Mouse (Mus musculus) heart, postnatal 0 days (tissue): ENCODE measurements around the gene Ramp2. TPM values are rescaled to one million over a fixed set of nuclear protein-coding genes. Genes with fewer than 3 reads are reported as not detected.

ENCODE experiments used
- ATAC-seq: fragments of 200-750 bp; cut with Nextera tagmentation; 2 replicates; pipeline ENCODE4 v1.8.0; 2017; ENCODE audit warnings: low read depth, moderate number of reproducible peaks, moderate library complexity; ENCODE audit not compliant: insufficient read depth
- DNase-seq: peaks from one replicate; pipeline ENCODE4 v3.0.0-alpha.2; 2016; ENCODE audit warnings: low spot score
- H3K27ac ChIP-seq: fragments of 300-500 bp; sonication (generic); 2 replicates; pipeline ENCODE4 v1.5.1; 2014; ENCODE audit warnings: low read depth, mild to moderate bottlenecking
- H3K27me3 ChIP-seq: fragments of 300-500 bp; sonication (generic); 2 replicates; pipeline ENCODE4 v1.6.1; 2014; ENCODE audit warnings: low read length, mixed read lengths; ENCODE audit not compliant: control insufficient read depth, insufficient read depth
- H3K36me3 ChIP-seq: fragments of 300-500 bp; sonication (generic); replicated peaks from 2 replicates; pipeline ENCODE4 v1.6.1; 2014; ENCODE audit warnings: low read length, mixed read lengths; ENCODE audit not compliant: control insufficient read depth, insufficient read depth
- H3K4me1 ChIP-seq: fragments of 300-500 bp; sonication (generic); 2 replicates; pipeline ENCODE4 v1.6.1; 2014; ENCODE audit warnings: antibody characterized with exemption; ENCODE audit not compliant: control insufficient read depth, insufficient read depth
- H3K4me2 ChIP-seq: fragments of 300-500 bp; sonication (generic); 2 replicates; pipeline ENCODE4 v1.6.1; 2014; ENCODE audit warnings: low read depth, mild to moderate bottlenecking, low read length, moderate library complexity
- H3K4me3 ChIP-seq: fragments of 300-500 bp; sonication (generic); 2 replicates; pipeline ENCODE4 v1.5.1; 2014; ENCODE audit warnings: low read depth, low read length
- H3K9ac ChIP-seq: fragments of 300-500 bp; sonication (generic); replicated peaks from 2 replicates; pipeline ENCODE4 v1.6.1; 2014; ENCODE audit warnings: low read depth, low read length, mixed read lengths
- H3K9me3 ChIP-seq: fragments of 300-500 bp; sonication (generic); replicated peaks from 2 replicates; pipeline ENCODE4 v1.6.1; 2016; ENCODE audit warnings: low read length; ENCODE audit not compliant: control insufficient read depth
- CTCF ChIP-seq: IDR thresholded peaks from 2 replicates; pipeline ENCODE4 v1.5.1; 2016; ENCODE audit warnings: antibody characterized with exemption, control low read depth, low read depth
- EP300 ChIP-seq: IDR thresholded peaks from 2 replicates; pipeline ENCODE4 v1.6.1; 2016; ENCODE audit warnings: antibody characterized with exemption, low read depth
- WGBS: fragments of 180-500 bp; shearing (Covaris S2); extraction: QIAGEN DNeasy Blood & Tissue Kit; methylation state at CpG from one replicate; pipeline ENCODE4 v1.1.7; 2014; 5-methylcytosine and 5-hydroxymethylcytosine counted together
- polyA plus RNA-seq: library from polyadenylated mRNA; unstranded; fragments of >200 nt; fragmentation: Nextera tagmentation; extraction: Ambion mirVana; gene quantifications from 2 replicates; pipeline ENCODE4 v1.2.1, GENCODE M21; 2015
- total RNA-seq: library from RNA; depleted of rRNA; stranded (reverse); fragments of >200 nt; gene quantifications from 2 replicates; pipeline ENCODE4 v1.2.3, GENCODE M21; 2014; ENCODE audit warnings: low replicate concordance; rRNA removed

Ramp2 gene
- total RNA-seq: 159 and 253 TPM in 2 replicates
- polyA plus RNA-seq: 181 and 182 TPM in 2 replicates

- Histone ChIP-seq H3K36me3 (no peaks in the 10 kb centered on the region), H3K27ac (peak within 1 kb of the TSS; percentile 88), H3K9me3 (no peaks in the 10 kb centered on the region), H3K27me3 (peaks cover 23% of the 10 kb centered on the region), H3K4me3 (peak within 1 kb of the TSS; percentile 62), H3K4me2 (peak within 1 kb of the TSS; percentile 79), H3K4me1 (0 out of 2 replicates have a peak, but pooled peaks cover 8% of the 10 kb centered on the region), H3K9ac (peak within 1 kb of the TSS; percentile 70)
- under 1% methylated on average over 59 of the region's 63 CpGs for WGBS
- DNase-seq: no peak
- ATAC-seq: peak; percentile 64
- TF ChIP-seq CTCF (0 out of 2 replicates have a peak, but pooled peaks have one; percentile 0), EP300 (0 out of 2 replicates have a peak, but pooled peaks have one; percentile 17)
These were observed at the start of gene Ramp2 for GRCm38 (mm10) chr11:101245855-101246701. Gene Ramp2 (plus strand): TSS chr11:101246028.

DNA sequence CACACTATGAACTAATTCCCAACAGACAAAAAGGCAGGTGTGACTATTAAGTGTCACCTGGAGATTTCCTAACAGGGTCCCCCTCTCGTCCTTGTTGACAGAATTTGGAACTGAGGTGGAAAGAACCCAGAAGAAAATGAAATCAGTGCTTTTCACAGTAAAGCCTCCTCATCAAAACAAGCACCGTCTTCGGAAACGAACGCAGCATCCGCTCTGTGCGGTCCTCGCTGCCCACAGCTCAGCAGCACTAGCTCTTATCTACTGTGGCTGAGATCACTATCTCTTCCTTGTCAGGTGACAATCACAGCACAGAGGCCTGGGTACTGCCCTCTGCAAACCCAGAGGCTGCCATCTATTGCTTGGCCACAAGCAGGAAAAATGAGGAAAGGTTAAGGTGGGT is 49.7 kb upstream of the Ramp2 start:
- 88% methylated on average over 8 of the region's 8 CpGs for WGBS
- peaks cover 63% of the 10 kb centered on the region for H3K36me3 ChIP-seq

GRCm38 (mm10) chr11:101199555-101199954 is 46.3 kb upstream of the Ramp2 start:
- TF ChIP-seq EP300 (no peak), CTCF (no peak)
- Histone ChIP-seq H3K36me3 (peaks cover 79% of the 10 kb centered on the region), H3K4me3 (no peak overlapping the region), H3K9ac (no peak overlapping the region), H3K4me2 (no peak overlapping the region), H3K9me3 (no peaks in the 10 kb centered on the region), H3K4me1 (peaks cover 2% of the 10 kb centered on the region; the same call in 1 of the 2 replicates), H3K27ac (no peak overlapping the region), H3K27me3 (no peaks in the 10 kb centered on the region)
- ATAC-seq (no peak), DNase-seq (no peak)
- 94% methylated on average over 3 of the region's 3 CpGs for WGBS

More for the DNA sequence above, 49.7 kb upstream of the Ramp2 start:
- no peaks in the 10 kb centered on the region for H3K27me3 ChIP-seq
- H3K4me3 ChIP-seq: no peak overlapping the region
- TF ChIP-seq EP300 (no peak), CTCF (no peak)
- H3K4me2 ChIP-seq: no peak overlapping the region
- peaks cover 19% of the 10 kb centered on the region for H3K4me1 ChIP-seq
- H3K9ac ChIP-seq: no peak overlapping the region
- no peaks in the 10 kb centered on the region for H3K9me3 ChIP-seq
- ATAC-seq (no peak), DNase-seq (no peak)
- no peak overlapping the region for H3K27ac ChIP-seq

DNA sequence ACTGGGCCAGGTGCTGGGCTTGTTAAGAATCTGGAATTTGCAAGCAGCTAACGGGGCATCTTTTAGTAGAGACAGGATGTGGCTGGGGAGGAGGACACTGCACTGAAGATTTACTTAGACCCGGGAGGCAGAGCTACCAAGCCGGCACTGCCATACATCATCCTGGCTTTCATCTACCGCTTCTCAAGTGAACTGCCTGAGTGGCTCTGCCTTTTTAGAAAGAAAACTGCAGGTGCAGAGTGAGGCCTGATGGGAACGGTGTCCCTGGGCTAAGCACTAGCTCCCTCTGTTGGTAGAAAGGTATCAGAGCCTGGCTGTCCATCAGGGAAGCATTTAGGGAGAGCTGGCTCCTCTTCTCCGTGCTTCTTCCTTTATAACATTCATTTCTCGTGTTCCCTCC is 44.8 kb upstream of the Ramp2 start:
- no peaks in the 10 kb centered on the region for H3K9me3 ChIP-seq
- peak; percentile 70 for DNase-seq
- no peak; the same call in 1 of the 2 replicates for ATAC-seq
- H3K4me1 ChIP-seq: no peaks in the 10 kb centered on the region
- H3K27me3 ChIP-seq: no peaks in the 10 kb centered on the region
- peaks cover 82% of the 10 kb centered on the region for H3K36me3 ChIP-seq
- H3K9ac ChIP-seq: no peak overlapping the region
- no peak overlapping the region for H3K4me3 ChIP-seq
- H3K27ac ChIP-seq: no peak overlapping the region
- TF ChIP-seq CTCF (peak; percentile 77), EP300 (no peak)
- WGBS: 23% methylated on average over 7 of the region's 7 CpGs
- H3K4me2 ChIP-seq: no peak overlapping the region

DNA sequence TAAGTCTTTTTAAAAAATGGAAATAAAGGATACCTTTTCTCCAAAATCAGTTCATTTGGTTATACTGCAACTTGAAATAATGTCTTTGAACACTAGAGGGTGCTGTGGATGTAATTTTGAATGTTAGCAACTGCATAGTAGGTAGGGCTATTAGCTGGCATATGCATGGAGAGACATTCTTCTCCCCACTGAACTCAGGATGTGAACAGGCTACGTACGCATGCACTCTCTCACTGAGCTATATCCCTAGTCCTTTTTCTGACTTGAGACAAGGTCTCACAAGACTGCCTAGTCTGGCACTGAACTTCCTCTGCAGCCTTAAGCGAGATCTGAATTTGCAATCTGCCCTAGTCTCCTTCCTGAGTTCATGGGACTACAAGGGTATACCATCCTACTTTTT is 33.9 kb upstream of the Ramp2 start:
- WGBS: 27% methylated on average over 3 of the region's 3 CpGs
- H3K36me3 ChIP-seq: peaks cover 68% of the 10 kb centered on the region
- no peak overlapping the region for H3K27ac ChIP-seq
- ATAC-seq: peak; percentile 84
- H3K9me3 ChIP-seq: no peaks in the 10 kb centered on the region
- no peaks in the 10 kb centered on the region for H3K27me3 ChIP-seq
- no peak overlapping the region for H3K9ac ChIP-seq
- DNase-seq: peak; percentile 88
- no peak overlapping the region for H3K4me3 ChIP-seq
- no peaks in the 10 kb centered on the region for H3K4me1 ChIP-seq
- peak; percentile 78 for TF ChIP-seq CTCF
- TF ChIP-seq EP300: no peak; the same call in 1 of the 2 replicates
- H3K4me2 ChIP-seq: no peak overlapping the region

DNA sequence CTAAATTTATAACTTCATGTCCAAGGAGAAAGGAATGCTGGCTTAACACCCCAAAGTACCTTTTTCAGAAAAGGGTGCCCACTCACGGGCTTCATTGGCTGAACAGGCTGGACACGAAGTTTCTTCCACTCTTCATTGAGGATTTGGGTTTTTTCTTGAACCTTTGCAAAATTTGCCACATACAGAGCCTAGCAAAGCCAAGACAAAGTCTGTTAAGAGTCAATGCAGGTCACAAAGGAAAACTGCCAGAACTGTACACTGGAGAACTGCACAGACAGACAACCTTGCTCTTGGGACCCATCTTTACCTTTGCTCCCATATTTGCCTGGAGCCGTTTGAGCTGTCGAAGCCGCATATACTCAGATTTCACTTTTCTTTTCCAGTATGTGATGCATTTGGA is 28.9 kb upstream of the Ramp2 start:
- no peak overlapping the region for H3K4me2 ChIP-seq
- no peak overlapping the region for H3K4me3 ChIP-seq
- no peaks in the 10 kb centered on the region; the same call in 1 of the 2 replicates for H3K4me1 ChIP-seq
- no peak overlapping the region for H3K9ac ChIP-seq
- H3K27me3 ChIP-seq: no peaks in the 10 kb centered on the region
- ATAC-seq: no peak
- TF ChIP-seq CTCF (no peak), EP300 (no peak)
- no peaks in the 10 kb centered on the region for H3K9me3 ChIP-seq
- 90% methylated on average over 5 of the region's 5 CpGs for WGBS
- H3K27ac ChIP-seq: no peak overlapping the region
- DNase-seq: no peak
- H3K36me3 ChIP-seq: peaks cover 48% of the 10 kb centered on the region
